Mouse (Mus musculus): ENCODE measurements around the gene Foxn3. TPM values are rescaled to one million over a fixed set of nuclear protein-coding genes. Genes with fewer than 3 reads are reported as not detected.
A peak's percentile ranks its signal among the peaks of the same experiment; 100 is the strongest.

The Foxn3 gene
- total RNA-seq, 2 experiments from 2014 or later: 98.5 to 102 TPM

DNA sequence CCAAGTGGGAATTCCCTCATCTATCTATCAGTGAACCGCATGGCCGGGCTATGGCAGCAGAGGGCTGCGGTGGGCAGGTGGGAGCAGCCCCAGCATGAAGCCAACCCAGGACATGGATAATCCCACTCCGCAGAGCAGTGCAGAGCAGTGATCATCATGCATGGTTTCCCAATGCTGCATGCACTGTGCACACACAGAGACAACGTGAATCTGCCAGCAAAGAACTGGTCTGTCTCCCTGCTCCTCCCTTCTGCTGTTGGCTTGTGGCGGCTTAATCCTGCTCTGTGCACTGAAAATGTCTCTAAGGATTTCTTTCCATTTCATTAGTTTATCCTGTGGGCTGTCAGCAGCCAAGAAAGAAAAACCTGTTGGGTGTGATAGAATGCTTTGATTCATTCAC is 276.7 kb downstream of the Foxn3 start:
- DNase-seq: no peak

DNA sequence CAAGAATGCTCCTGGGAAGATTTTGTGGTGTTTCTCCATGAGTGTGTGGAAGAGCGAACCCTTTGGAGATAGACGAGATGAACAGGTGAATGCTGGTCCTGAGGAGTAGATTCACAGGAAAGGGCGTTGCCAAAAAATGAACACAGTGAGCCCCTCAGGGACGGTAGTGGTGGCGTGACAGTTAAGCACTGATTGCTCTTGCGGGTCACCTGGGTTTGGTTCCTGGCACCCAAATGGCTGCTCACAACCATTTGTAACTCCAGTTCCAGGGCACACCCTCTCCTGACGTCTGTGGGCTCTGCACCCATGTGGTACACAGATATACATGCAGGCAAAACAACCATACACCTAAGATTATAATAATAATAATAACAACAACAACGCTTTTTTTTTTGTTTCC is 277.7 kb downstream of the Foxn3 start:
- no peak for DNase-seq

DNA sequence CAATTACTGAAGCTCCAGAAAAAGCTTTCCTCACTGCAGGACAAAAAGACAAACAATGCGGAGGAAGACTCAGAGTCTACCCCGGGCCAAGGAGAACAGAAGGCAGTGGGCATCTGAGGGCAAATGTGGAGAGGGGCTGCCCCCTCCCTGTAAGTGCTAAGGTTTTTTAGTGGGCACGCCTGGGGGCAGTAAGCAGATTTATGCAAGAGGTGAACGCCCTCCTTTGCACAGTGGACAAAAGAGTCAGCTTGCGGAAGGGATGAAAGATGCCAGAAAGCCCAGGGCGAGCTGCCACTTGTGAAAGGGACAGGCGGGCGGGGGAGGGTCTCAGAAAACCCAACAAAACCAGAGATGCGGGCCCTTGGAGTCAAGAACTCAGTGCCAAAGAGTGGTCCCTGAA is 278.2 kb downstream of the Foxn3 start:
- no peak for DNase-seq

DNA sequence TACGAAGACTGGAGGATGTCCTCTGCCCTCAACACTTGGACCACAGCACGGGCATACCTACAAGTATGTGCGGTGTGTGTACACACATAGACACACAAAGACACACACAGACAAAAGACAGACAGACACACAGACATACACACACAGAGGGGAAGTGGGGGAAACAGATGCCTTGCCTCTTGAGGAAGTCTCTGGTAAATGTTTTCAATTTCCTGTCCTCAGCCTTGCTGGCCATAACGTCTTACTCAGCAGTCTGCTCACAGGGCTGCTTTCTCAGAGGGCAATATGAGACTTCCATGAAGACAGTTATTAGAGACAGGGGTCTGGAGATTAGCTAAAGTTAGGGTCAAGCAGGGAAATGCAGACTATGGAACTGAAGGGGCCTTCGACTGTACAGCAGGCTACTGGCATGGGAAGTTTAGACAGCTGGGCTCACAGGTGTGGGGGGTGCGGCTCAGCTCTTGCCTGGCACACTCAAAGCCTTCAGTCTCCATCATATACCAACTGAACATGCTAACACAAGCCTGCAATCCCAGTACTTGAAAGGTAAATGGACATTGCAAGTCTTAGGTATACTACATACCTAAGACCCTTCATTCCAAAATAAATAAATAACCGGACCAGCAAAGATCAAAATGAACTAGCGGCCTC is 278.8 kb downstream of the Foxn3 start:
- peak in 1 of 2 experiments; percentile 51 for DNase-seq

DNA sequence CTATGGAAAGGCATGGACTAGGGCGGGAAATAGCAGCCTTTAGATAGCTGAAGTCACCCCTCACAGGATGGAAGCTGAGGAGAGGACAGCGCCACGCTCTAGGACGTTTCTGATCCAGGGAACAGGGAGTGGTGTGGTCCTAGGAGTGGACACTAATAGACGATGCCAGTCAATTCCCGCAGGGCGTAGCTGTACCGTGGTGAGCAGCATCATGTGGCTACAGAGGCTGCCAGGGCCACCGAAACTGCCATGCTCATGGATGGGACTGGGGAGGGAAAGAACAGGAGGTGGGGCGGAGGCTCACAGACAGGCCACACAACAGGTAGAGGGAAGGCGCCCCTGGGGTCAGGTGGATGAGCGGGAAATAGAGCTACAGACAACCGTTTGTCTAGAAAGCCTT is 282.6 kb downstream of the Foxn3 start:
- DNase-seq: no peak

DNA sequence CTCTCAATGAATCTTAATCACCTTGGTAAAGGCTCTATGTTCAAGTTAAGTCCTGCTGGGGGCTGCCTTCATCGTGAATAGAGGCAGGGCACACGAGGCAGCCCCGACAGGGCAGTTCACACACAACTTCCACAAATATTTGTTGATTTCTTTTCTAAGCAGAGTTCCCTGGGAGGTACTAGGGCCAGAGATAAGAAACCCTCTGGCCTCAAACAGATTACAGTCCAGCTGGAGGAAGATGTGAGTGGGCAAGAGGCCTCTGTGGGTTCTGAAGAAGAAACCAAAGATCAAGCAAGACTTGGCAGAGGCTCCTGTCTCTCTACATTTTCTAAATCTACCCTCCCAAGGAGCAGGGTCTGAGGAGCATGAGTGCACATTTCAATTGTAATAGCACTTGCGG is 283.1 kb downstream of the Foxn3 start:
- no peak for DNase-seq

DNA sequence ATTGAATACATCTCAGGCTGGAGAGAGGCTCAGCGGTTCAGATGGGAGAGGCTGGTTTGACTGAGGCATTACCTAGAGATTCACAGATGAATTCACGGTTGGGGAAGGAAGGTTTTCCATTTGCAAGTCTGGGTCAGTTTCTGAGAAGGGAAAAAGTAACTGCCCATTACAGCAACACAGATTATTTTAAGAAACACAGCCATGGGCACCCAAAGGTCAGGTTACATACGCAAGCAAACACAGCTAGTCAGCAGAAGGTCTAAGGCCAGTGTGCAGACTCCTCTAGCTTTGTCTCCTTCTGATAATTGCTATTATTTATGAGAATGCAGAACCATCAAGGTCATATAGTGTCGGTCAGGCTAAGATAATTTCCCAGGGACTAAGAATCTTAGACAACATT is 284.0 kb downstream of the Foxn3 start:
- DNase-seq: no peak

DNA sequence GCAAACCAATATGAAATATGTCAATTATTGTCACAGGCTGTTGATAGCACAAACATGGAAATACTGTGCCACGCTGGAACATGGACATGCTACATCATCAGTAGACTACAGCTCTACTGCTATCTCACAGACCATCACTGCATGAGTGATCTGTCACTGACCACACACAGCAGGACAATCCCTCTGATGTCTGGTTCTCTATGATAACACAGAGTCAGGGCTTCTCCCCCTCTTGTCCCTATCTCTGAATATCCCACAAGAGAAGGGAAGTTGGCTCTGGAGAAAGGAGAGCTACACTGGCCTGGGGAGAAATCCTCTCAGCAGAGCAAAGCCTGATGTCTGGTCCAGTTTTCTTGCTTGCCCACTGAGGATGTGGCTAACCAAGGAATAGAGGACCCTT is 288.8 kb downstream of the Foxn3 start:
- DNase-seq: no peak

DNA sequence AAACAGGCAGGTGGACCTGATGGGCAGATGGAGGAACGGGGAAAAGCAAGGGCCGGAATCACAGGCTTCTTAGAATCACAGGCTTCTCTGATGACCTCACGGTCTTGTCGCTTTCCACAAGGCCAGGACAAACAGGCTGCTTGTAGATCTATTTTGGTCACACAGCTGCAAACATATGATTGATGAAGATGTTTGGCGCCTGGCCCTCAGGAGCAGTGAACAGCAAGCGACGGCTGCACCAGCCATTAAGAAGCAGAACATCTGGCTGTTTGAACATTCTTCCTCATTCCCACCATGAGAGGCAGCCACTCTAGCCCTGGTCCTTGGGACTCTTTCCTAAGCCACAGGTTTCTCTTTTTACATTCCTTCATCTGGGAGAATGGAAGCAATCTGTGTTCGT is 294.0 kb downstream of the Foxn3 start:
- peak; percentile 75 to 80 for DNase-seq

DNA sequence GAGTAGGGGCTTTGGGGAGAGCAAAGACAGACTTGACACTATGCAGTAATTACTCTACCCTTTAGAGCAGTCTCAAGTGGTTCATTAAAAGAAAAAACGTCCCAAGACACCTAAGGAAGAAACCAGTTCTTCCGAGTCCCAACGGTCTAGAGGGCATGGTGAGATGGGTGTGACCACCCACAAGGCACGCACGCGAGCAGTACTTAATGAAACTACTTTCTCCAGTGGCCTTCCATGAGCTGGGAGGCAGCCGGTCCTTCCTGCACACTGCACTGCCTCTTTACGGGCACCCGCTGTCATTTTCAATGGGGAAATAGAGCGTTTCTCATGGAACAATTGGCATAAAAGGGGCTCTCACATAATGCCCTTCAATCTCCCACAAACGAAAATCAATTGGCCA is 294.4 kb downstream of the Foxn3 start:
- no peak for DNase-seq

DNA sequence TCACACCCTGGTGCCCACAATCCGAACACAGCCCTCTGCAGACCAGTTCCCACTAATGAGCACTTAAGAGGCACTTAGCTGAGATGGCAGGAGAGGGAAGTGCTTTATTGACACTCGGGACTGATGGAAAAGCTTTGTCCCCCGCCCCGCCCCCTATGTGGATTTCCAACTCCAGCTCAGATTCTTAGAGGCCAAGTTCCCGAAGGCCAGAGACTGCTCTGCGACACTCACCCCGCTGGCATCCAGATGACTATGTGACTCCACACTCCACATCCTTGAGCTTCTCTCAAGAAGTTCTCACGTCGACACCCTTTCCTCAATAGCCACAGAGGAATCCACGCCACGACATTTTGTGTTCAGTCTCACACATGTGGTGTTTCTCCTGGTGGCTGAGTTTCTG is 295.6 kb downstream of the Foxn3 start:
- DNase-seq: no peak

DNA sequence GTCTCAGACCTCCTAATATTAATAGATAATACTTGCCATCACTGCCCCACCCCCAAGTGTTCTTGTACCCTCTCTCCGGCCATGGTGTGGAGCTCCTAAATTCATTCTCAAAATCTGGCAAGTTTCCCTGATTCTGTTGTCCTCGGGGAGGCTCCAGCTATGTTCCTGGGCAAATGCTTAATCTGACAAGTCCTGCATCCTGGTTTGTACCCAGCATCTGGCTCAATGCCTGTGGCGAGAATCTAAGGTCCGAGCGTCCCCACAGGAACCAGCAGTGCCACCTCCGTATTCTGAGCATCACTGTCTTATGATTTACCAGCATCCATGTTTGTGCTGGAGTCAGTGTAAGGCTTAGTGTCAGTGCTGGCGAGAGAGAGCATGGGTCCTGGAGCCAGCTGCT is 296.9 kb downstream of the Foxn3 start:
- DNase-seq: no peak

DNA sequence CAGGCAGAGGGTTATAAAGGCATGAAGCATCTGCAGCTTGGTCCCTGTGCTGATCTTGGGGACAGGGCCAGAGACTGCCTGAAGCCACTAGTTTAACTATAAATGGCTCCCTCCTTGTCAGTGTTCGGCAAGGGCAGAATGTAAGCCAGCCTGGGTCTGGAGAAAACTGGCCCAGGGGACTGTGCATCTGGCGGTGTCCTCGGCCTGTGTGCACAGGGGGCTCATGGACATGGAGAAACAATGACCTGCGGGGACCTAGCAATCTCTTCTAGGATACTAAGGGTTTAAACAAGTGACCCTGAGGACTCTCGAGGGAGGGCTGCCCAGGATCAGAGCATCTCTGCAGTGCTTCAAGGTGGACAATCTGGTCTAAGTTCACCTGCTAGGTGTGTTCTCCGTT is 297.6 kb downstream of the Foxn3 start:
- DNase-seq: no peak

DNA sequence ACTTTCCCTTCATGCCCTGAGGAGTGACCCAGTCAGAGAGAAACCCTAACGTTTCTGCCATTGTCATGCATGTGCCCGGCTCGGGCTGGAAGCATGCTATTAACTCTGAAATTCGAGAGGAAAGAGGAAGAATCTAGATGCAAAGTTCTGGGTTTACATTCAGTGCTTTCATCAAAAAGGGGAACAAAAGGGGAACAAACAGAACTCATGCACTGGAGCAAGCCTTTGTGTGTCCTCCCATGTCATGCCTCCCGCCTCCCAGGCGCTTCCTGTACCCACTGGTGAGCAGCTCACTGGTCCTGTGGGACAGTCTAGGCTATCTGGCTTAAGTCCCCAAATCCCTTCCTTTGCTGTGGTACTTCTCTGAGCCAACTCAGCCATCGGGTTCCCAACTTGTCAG is 299.0 kb downstream of the Foxn3 start:
- DNase-seq: peak in 1 of 2 experiments; percentile 46

DNA sequence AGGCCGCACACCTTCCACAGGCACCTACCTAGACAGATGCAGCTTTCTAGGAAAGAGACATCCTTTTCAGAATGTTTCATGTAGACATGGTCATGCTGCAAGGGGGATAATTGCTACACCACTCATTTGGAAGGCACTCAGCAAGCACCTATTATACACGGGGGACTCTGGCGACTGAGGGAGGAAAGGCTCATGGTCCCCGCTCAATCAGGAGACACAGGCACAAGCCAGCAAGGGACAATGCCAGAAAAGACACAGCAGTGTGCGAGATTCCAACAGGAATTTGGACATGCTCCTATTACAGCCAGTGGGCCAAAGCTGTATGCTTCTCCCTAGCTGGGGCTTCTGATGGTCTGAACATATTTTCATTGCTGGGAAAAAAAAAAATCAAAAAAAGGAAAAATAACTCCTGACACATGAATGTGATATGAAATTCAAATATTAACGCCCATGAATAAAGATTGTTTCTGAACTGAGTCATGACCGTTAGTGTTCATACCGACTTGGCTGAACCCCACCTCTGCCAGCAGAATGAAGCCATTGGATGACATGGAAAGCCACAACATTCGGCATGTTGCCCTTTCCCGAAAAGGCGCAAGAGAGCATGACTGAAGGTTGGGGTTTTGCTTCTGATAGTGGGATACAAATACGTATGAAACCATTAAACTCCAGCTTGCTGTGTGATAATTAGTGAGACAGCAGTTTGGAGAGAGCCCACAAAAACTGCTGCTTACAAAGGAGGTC is 299.6 kb downstream of the Foxn3 start:
- DNase-seq: no peak

DNA sequence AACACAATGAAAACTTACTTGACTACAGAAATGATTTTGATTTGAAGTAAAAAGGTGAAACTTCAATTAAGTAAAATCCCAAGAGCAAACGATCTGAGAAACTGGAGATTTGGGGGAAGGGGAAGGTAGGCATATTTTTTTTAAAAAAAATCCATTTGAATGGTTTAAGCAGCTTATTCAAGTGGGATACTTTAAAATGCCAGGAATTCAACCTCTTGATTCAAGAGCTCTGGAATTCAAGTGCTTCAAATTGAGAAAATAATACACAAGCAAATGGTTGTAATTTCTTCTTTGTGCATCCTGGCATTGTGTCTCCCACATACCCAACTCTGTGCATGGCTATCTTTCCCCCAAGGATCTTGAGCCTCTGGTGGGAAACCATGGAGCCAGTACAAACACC is 300.5 kb downstream of the Foxn3 start:
- no peak for DNase-seq

DNA sequence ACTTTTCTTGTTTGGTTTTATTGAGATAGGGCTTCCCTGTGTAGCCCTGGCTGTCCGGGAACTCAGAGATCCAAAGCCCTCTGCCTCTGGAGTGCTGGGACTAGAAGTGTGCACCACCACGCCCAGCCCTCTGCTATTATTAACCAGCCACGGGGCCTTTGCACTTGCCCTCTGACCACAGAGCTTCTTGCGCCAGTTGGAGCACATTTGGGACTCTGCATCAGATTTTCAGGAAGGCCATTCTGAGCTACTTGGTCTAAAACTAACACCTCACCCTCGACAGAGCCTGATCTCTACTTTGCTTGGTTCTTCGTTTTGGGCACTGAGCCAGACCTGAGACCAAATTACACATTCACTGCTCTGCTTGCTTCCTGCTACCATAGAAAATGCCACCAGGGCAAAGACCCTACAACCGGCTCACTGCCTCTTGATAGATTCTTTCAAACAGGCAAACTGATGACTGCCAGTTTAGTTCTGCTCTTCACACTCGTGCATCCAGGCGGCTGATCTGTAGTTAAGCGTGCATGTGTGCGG is 301.2 kb downstream of the Foxn3 start:
- no peak for DNase-seq

DNA sequence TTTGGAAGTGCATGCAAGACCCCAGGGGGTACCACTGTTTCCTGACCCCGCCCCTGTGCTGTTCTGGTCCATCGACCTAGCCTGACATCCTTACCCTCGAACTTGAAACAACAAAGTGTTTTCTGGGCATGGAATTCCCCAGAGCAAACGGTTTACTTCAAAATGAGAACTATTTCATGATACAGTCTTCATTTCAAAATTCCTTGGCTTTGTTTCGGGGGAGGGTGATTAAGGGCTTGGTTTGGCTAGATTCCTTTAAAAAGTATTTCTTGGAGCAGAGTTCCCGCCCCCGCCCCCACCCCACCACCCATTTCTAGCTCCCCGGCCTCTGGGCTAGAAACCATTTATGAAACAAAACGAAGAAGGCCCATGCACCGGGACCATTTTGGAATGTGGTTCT is 303.2 kb downstream of the Foxn3 start:
- DNase-seq: no peak

DNA sequence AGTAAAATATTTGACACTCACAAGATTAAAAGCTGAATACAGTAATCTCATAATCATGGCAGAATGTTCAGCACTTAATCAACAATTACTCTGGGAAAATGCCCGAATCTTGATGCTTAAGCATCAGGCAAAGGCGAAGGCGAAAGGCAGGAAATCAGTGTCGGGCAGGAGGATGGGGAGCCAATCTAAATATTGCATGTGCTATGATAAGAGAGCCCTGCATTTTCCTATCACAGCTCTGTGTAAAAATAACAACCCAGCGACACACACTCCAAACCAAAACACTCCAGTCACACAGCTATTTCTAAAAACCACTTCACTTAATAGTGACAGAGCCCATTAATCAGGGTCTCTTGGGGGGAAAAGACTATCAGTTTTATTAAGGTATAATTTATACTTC is 305.8 kb downstream of the Foxn3 start:
- DNase-seq: no peak

DNA sequence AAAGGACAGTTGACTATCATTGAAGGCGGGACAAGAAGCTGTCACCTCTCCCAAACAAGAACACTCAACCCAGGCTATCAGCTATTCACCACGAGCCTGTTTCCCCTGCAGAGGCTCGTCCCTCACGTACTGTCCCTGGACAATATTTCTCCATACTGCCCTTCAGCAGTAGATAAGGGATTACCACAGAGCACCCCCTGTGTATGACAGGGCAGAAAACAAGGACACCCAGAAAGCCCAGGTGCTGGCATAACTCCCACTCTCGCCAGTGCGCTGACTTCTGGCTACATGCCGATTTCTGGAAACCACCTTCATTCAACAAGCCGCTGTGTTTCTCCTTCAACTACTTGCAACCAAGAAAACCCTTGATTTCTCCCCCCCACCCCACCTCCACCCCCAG is 306.4 kb downstream of the Foxn3 start:
- no peak for DNase-seq

DNA sequence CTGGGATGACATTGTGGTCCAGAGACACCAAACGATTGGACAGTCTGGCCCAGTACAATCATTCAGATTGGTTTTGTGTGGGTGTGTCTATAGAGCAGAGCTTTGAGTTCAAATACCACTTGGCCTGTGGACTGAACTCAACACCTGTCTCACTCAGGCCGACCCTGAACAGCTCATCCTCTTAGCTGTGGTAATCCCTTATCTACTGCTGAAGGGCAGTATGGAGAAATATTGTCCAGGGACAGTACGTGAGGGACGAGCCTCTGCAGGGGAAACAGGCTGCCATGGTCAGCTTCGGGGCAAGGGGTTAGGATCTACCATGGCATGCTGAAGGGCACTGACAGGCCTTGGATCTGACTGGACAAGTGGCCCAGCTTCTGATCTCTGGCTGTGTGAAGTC is 306.9 kb downstream of the Foxn3 start:
- DNase-seq: no peak

DNA sequence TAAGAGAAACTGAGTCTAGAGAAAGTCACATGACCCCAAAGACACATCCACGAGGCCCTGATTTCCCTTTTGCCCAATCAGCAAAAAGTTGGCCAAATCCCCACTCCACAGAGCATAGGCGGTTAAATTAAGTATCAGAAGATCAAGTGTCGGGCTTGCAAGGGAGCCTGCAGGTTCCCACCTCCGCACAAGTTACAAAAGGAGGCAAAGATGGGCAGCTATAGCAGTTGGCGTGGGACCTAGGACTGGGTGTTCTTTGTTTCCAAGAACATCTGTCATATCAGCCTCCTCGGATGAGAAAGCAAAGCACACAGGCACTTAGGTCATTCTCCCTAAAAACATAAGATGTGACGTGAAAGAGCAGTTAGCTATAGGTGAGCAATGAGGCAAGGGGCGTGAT is 308.9 kb downstream of the Foxn3 start:
- DNase-seq: no peak

DNA sequence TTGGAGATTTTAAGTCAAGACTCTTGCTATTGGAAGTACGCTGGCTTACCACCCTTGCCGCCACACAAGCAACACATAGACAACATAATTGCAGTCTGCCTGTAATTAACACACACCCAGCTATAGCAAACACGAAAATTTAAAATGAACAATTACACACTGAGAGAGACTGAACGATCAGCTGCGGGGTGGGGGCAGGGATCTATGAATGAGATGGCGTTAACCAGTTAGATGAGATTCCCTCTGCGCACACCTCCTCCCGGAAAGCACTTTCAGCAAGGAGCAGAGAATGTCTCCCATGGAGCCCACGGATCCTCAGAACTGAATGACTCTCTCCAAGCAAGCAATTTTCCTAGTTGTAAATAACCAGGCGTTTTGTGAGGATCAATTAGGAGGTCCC is 309.8 kb downstream of the Foxn3 start:
- no peak for DNase-seq

DNA sequence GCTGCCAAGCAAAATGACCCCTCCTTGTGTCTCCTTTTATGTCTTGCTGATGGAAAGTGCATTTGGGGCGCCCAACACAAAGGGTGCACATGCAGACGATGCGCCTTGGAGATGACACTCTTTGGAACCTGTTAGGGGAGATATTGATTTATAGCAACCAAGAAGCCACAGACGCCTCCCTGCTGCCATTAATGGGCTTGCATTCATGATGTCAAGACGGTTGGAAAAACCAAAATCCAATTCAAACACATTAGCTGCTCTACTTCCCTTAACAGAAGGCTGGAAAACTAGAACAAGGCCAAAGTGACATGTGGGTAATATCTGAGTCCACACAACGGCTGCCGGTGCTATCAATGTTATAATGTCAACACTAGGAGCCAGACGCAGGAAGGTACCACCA is 314.8 kb downstream of the Foxn3 start:
- DNase-seq: no peak

Measured in heart, adult 18-20 months (tissue).